Mouse (Mus musculus): Measurements from ENCODE around the gene Defb18.

GRCm38 (mm10) chr1:18223385-18223945 lies 13.8 kb downstream of the Defb18 start:
- TF ChIP-seq EP300 (optimal IDR thresholded peaks at IDR 0.05): no peak
- no peak for TF ChIP-seq CTCF (IDR thresholded peaks at IDR 0.05; ENCODE audit: low read depth)
